Mouse (Mus musculus) testis, adult 2 months (tissue): Measurements from ENCODE around the gene Smc6. TPM values are rescaled to one million over a fixed set of nuclear protein-coding genes. Genes with fewer than 3 reads are reported as not detected.
A peak's percentile ranks its signal among the peaks of the same experiment; 100 is the strongest.

Experiments
- H3K27ac ChIP-seq: fragments of 200-500 bp; 2 replicates; pipeline ENCODE4 v1.5.1; 2012; ENCODE audit warnings: low read depth, low read length; ENCODE audit not compliant: control insufficient read depth, insufficient read depth
- H3K27me3 ChIP-seq: fragments of 200-500 bp; 2 replicates; pipeline ENCODE4 v1.6.1; 2012; ENCODE audit warnings: mild to moderate bottlenecking, low read length, moderate library complexity; ENCODE audit not compliant: control insufficient read depth, insufficient read depth
- H3K36me3 ChIP-seq: fragments of 200-500 bp; 2 replicates; pipeline ENCODE4 v1.6.1; 2012; ENCODE audit warnings: mild to moderate bottlenecking, low read length; ENCODE audit not compliant: control insufficient read depth, insufficient read depth
- H3K4me1 ChIP-seq: fragments of 200-500 bp; 2 replicates; pipeline ENCODE4 v1.6.1; 2012; ENCODE audit warnings: low read length; ENCODE audit not compliant: control insufficient read depth, insufficient read depth
- H3K4me3 ChIP-seq: fragments of 200-500 bp; 2 replicates; pipeline ENCODE4 v1.5.1; 2012; ENCODE audit warnings: low read depth, mild to moderate bottlenecking, low read length, moderate library complexity, mixed read lengths; ENCODE audit not compliant: control insufficient read depth
- CTCF ChIP-seq: fragments of 200-500 bp; IDR thresholded peaks from 2 replicates; pipeline ENCODE4 v1.5.1; 2012; ENCODE audit warnings: low read depth, mild to moderate bottlenecking, inconsistent platforms, low read length, moderate library complexity; ENCODE audit not compliant: control insufficient read depth, insufficient read depth, insufficient replicate concordance
- POLR2A ChIP-seq: fragments of 200-500 bp; IDR thresholded peaks from 2 replicates; pipeline ENCODE4 v1.6.1; 2012; ENCODE audit warnings: low read depth, mild to moderate bottlenecking, inconsistent platforms, low read length, moderate library complexity; ENCODE audit not compliant: control insufficient read depth
- polyA plus RNA-seq: library from polyadenylated mRNA; depleted of rRNA; stranded (reverse); fragments of >200 nt; gene quantifications from 2 replicates; pipeline ENCODE4 v1.2.3, GENCODE M21; 2012

Gene Smc6
- polyA plus RNA-seq, 1 experiment, result 41.3 TPM

GRCm38 (mm10) chr12:11226123-11226522, 39.6 kb upstream of the Smc6 start:
- peaks cover 10% of the 10 kb centered on the region for H3K4me1 ChIP-seq
- H3K4me3 ChIP-seq, result no peak overlapping the region
- TF ChIP-seq POLR2A (no peak), CTCF (no peak)
- H3K36me3 ChIP-seq, result no peaks in the 10 kb centered on the region
- H3K27ac ChIP-seq, result no peak overlapping the region
- no peaks in the 10 kb centered on the region for H3K27me3 ChIP-seq

- H3K36me3 ChIP-seq, result no peaks in the 10 kb centered on the region
- H3K4me1 ChIP-seq, result peaks cover 10% of the 10 kb centered on the region
- no peaks in the 10 kb centered on the region for H3K27me3 ChIP-seq
- H3K4me3 ChIP-seq, result no peak overlapping the region
- TF ChIP-seq POLR2A, result no peak
- no peak for TF ChIP-seq CTCF
- H3K27ac ChIP-seq, result no peak overlapping the region
Observed at GRCm38 (mm10) chr12:11226529-11227268, 39.0 kb upstream of the Smc6 start.

- no peaks in the 10 kb centered on the region for H3K36me3 ChIP-seq
- no peak overlapping the region for H3K4me3 ChIP-seq
- no peaks in the 10 kb centered on the region for H3K4me1 ChIP-seq
- H3K27ac ChIP-seq, result no peak overlapping the region
- no peaks in the 10 kb centered on the region for H3K27me3 ChIP-seq
- no peak for TF ChIP-seq POLR2A
- no peak for TF ChIP-seq CTCF
Observed at GRCm38 (mm10) chr12:11230267-11230666, 35.4 kb upstream of the Smc6 start.

- no peaks in the 10 kb centered on the region for H3K4me1 ChIP-seq
- H3K27me3 ChIP-seq, result no peaks in the 10 kb centered on the region
- H3K36me3 ChIP-seq, result no peaks in the 10 kb centered on the region
- no peak overlapping the region for H3K4me3 ChIP-seq
- TF ChIP-seq POLR2A (no peak), CTCF (no peak)
- H3K27ac ChIP-seq, result no peak overlapping the region
Observed at GRCm38 (mm10) chr12:11235996-11236395, 29.7 kb upstream of the Smc6 start.

- TF ChIP-seq POLR2A, result no peak
- no peak for TF ChIP-seq CTCF
- H3K36me3 ChIP-seq, result peaks cover 1% of the 10 kb centered on the region
- H3K4me3 ChIP-seq, result no peak overlapping the region
- no peaks in the 10 kb centered on the region for H3K27me3 ChIP-seq
- no peaks in the 10 kb centered on the region for H3K4me1 ChIP-seq
- H3K27ac ChIP-seq, result no peak overlapping the region
Observed at GRCm38 (mm10) chr12:11247460-11247859, 18.2 kb upstream of the Smc6 start.

- Histone ChIP-seq H3K27ac (no peak overlapping the region), H3K4me1 (no peaks in the 10 kb centered on the region), H3K36me3 (peaks cover 1% of the 10 kb centered on the region), H3K27me3 (no peaks in the 10 kb centered on the region), H3K4me3 (no peak overlapping the region)
- no peak for TF ChIP-seq CTCF
- no peak for TF ChIP-seq POLR2A
Observed at GRCm38 (mm10) chr12:11250322-11250721, 15.4 kb upstream of the Smc6 start.

- TF ChIP-seq POLR2A (no peak), CTCF (no peak)
- Histone ChIP-seq H3K36me3 (no peaks in the 10 kb centered on the region; the same call in 1 of the 2 replicates), H3K27ac (peak overlapping the region; percentile 78; the same call in 1 of the 2 replicates), H3K27me3 (no peaks in the 10 kb centered on the region), H3K4me1 (peaks cover 5% of the 10 kb centered on the region), H3K4me3 (peak overlapping the region; percentile 91)
Observed at GRCm38 (mm10) chr12:11264895-11265294, 791 bp upstream of the Smc6 start.
